Mouse (Mus musculus): ENCODE results near the gene Fgf12.

Fgf12 gene

DNA sequence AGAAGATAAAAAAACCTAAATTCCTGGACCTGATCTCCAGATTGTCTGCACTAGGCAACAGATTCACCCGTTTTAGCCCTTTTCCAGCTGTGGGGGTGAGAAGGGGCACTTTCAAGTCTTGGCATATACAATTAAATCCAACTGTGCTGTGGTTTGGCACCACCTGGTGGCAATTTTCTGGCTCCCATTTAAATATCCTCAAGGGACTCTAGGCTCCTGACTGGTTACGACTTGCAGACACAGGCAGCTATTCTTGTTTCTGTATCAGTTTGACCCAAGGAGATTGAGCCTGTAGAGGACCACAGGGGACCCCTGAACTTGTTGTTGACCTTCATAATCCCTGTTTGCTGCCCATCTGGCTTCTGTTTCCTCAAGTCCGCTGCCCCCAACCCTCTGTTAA, 141.9 kb downstream of the Fgf12 start:
- DNase-seq (ENCODE audit: low spot score): no peak

DNA sequence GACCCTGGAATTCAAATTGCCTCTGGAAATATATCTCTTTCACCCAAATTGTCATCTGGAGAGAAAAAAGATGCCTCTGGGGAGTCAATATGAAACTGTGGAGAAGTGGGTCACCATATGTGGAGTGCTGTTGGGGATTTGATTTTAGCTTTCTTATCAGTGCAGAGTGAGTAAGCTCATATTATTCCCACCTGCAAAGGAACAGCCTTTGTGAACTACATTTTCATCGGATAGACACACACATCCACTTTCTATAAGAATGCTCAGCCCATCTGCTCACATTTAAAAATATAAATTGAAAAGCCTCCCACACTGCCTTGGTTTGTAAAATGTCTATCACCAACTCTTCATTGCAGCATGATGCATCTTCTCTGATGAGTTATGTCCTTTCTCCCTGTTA, 149.7 kb downstream of the Fgf12 start:
- DNase-seq (ENCODE audit: low spot score): no peak

DNA sequence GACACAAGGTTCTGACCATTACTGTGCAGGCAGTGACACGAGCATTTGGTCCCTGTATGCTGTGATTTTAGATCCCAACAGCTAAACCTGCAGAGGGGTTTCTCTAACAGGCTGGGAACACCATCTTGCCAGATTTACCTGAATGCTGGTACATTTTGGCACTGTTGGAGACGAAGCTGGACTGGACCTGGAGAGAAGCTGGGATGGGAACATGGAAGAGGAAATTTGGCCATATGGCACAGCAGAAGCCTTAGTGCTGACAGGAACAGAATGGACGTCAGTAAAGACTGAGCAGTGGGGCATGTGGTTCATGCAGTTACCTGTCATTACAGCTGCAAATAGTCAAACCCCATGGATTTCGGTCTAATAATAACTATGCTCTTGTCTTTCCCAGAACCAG, 151.1 kb downstream of the Fgf12 start:
- no peak for DNase-seq (ENCODE audit: low spot score)

DNA sequence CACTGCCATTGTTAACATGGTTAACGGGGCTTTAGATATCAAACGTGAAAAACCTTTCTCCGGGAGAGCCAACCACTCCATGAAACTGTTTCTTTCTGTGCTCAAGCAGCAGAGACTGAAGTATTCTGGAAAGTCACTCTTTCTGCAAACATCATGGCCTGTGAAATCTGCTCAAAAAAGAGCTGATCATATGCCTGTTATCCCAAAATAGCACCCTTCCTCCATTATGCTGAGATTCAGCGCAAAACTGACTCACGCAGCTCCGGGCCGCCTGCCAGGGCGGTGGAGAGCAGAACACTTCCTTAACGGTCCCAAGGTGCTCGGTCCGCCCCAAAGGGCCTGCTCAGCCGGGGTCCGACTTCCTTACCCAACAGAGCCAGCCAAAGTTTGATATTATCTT, 156.8 kb downstream of the Fgf12 start:
- DNase-seq (ENCODE audit: low spot score): no peak

GRCm38 (mm10) chr16:28593075-28593915, 159.6 kb downstream of the Fgf12 start:
- peak; percentile 83 for DNase-seq (ENCODE audit: low spot score)

GRCm38 (mm10) chr16:28592466-28592865, 160.4 kb downstream of the Fgf12 start:
- DNase-seq (ENCODE audit: low spot score): no peak

DNA sequence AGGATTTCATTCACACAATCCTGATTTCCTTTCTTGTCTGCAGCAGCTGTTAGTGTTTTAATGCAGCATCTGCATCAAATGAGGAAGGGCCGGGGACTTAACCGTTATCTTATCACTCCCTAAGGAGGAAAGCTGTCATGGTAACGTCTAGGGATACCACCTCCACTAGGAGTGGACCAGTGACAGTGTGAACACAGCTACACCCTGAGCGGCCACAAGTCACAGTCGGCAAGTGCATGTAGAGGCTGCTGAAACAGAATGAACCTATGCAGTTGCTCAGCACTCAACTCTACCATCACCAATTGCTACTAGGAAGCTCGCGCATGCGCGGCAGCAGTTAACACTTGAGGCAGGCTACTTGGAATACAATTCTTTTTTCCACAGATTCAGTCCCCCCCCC, 161.3 kb downstream of the Fgf12 start:
- DNase-seq (ENCODE audit: low spot score): no peak

DNA sequence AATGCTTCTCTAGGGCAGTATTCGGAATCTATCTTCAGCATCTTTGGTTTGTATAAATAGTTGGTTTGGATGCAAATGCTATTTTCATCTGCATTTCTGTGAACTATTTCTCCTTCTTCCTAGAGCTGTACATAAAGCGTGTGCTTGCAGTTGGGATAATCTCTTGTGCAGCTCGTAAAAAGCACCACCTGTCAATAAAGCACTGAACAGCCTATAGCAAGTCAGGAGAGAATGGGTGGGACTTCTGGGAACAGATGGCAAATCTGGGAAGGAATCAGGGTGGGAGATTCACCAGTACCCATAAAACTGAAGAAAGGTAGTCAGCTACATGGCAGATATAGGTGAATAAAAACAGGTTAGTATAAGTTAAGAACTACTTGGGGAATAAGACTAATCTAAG, 180.7 kb downstream of the Fgf12 start:
- DNase-seq (ENCODE audit: low spot score): no peak

DNA sequence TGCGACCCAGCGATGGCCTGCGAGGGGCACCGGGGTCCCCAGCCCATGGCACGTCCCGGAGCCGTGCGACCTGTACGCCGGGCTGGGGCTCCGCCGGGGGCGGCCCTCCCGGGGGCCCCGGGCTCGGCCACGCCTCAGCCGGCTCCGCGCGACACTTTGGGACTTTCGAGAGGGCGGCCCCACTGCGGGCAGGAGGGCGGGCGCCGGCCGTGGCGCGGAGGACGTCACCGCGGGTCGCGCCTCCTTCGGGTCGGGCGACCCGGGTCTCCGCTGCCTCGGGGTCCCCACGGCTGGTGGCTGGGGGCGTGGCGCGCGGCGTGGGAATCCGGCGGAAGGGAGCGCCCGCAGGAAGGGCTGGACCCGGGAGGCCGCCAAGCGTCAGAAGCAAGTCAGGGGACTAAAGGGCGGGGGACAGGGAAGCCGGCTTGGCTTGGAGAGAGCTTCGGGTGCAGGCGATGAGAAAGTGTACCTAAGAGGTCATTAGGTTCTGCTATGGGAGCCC, 188.1 kb downstream of the Fgf12 start:
- no peak for DNase-seq (ENCODE audit: low spot score)

- DNase-seq (ENCODE audit: low spot score): no peak
Observed at GRCm38 (mm10) chr16:28564075-28564715, 188.7 kb downstream of the Fgf12 start.

DNA sequence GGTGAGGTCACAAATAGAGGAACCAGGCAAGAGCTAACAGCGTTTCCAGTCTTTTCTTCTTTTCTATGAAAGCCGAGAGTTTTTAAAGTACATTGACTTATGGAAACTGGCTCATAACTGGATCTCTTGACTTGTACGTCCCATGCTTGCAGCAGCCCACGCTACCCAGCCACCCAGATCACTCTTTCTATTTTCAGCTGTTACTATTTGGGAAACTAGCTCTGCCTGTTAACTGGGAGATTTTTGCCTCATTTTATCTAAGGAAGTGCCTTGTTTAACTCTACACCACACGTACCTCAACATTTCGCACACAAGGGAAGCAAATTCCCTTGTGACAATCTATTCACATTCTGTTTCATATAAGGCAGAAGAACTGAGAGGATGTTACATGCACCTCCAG, 190.0 kb downstream of the Fgf12 start:
- DNase-seq (ENCODE audit: low spot score): no peak

DNA sequence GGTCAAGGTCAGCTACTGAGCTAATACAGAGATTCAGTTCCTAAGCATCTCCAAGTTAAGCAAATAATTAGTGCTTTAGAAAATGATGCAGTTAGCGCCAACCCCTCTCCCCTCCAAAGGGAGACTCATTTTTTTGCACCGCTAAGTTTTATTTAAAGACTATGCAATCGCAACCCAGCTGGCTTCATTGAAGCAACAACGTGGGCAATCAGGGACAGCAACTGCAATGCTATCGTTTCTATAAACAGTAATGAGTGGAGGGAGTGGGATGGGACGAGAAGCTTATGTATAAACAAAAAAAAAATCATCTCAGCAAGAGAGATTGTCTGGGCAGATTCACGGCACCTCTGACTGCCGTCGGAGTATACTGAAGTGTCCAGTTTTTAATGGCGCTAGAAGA, 197.6 kb downstream of the Fgf12 start:
- DNase-seq (ENCODE audit: low spot score): no peak

GRCm38 (mm10) chr16:28539423-28539822, 213.4 kb downstream of the Fgf12 start:
- no peak for DNase-seq (ENCODE audit: low spot score)

DNA sequence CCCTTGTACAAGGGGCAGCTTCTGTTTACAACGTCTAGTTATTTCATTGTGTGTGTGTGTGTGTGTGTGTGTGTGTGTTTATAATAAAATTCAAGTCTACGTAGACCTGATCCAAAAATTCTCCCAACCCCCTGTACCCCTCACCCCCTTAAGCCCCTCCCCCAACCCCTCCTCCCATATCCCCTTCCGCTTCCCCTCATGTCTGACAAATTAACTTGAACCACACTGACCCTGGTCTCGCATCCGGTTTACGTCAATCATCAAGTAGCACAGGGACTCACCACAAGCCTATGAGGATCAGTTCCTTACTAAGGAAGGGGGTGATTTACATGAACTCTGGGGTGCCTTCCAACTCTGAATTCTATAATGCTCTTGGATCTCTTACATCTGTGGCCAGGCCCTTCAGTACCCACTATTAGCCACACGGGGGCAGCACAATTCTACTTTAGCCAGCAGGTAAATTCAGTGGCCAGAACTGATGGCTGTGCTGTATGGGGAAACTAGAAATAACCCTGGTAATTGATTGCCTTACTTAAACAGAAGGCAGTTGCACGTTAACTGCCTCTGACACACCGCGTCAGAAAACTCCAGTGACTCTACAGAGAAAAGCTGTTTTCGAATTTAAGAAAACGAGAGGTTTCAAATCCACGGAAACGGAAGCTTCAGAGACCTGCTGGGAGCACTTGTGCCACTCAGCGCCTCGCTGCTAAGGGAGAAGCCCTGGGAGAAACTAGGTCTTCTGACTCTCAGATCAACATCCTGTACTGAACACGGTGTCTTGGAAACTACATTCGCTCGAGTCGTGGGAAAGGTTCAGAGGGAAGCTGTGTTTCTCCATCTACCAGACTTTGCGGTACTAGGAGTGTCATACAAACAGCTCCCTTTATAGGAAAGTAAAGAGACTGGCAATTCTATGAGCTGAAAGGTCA, 235.0 kb downstream of the Fgf12 start:
- peak; percentile 64 for DNase-seq (ENCODE audit: low spot score)

DNA sequence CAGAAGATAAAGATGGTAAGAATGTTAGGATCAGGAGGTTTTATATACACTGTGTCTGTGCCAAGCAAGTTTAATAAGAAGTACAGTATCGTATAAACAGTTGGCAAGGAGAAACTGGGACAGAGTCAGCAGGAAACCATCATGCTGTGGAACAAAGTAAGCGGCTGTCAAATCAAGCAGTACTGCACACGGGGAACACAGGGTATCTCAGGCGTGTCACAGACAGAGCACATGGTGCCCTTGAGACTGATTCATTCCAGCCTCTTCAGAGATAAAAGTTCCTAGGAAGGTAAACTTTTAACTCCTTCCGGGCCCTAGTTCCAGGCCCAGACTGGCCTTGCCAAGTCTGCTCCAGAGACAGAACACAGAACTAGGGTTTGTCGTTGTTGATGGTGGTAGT, 240.4 kb downstream of the Fgf12 start:
- DNase-seq (ENCODE audit: low spot score): no peak

GRCm38 (mm10) chr16:28511413-28511812, 241.5 kb downstream of the Fgf12 start:
- DNase-seq (ENCODE audit: low spot score): no peak

DNA sequence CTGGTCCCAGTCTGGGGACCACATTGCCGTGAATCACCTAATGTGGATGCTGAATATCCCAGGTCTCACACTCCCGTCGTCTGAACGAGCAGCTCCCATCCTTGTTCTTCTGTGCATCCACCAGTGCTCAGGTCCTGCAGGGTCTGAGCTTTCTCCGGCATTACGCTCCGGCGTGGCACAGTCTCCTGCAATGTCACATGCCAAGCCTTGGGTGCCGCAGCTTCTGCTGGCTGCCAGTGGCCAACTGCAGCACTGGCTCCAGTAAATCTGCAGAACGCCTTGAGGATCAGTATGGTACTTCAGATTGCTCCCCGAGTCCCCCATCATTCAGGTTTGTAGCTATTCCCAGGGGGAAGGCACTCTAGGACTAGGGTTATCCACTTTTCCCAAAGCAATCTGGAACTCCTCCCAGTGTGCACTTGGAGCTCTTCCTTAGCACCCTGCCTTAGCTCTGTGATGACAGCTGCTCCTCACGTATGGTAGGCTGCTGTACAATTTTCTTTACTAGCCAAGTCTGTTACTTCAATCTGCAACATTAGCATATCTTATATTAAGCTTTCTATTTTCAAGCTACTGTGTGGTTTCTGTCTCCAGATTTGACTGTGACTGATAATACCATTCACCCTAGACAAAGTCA, 254.8 kb downstream of the Fgf12 start:
- no peak for DNase-seq (ENCODE audit: low spot score)

DNA sequence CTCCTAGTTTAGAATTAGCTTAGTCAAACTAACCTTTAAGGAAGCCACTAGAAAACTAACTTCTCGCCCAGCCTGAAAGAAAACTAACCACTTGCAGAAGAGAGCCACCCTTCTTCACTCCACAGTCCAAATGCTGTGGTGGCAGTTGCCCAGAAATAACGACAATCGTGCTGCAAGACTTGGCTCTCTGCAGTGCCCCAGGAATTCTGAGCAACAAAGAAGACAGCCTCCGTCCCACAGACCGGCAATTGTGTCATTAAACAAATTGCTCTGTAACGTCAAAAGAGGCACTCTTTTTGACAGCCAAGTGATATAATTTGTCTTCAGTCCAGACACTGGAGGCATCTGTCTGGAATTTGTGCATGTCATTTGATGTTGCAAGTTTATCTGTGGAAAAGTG, 261.2 kb downstream of the Fgf12 start:
- peak; percentile 6 for DNase-seq (ENCODE audit: low spot score)

DNA sequence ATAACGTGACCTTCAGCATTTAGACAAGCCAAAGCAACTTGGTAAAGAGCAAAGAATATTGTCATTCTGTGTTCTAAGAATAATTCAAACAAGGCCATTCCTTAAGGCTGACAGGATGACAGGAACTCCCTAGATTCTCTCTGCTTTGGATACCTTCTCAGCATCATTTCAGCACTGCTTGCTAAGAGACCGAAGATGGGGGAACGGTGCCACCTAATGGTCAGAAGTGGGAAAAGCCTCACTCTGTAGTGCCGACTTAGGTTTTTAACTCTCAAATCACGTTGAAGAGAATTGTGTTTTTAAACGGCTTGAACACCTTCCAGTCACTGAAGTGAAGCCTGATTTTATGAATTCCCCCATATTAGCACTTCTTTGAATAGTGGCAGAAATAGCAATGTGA, 262.4 kb downstream of the Fgf12 start:
- DNase-seq (ENCODE audit: low spot score): peak; percentile 64

GRCm38 (mm10) chr16:28484920-28485319, 267.9 kb downstream of the Fgf12 start:
- DNase-seq (ENCODE audit: low spot score): no peak

DNA sequence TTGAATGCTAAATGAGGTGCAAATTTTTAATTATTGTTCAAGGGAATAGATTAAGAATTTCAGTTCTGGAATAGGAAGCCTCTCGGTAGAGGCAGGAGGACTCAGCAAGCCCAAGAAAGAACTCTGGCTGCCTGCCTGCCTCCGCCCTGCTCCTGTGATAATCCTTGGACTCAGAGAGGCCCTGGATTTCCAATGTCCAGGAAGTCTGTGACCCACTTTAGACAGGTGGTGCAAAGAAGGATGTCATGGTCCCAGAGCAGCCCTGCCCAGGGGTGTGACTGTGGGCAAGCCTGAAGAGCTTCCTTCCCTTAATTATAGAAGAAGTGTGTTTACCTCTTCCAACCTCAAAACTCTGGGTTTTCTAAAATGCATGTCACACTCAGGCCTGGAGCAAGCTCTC, 273.8 kb downstream of the Fgf12 start:
- DNase-seq (ENCODE audit: low spot score): no peak

GRCm38 (mm10) chr16:28476651-28477050, 276.2 kb downstream of the Fgf12 start:
- DNase-seq (ENCODE audit: low spot score): no peak

All from adipocyte (in vitro differentiated cells).